Mouse (Mus musculus) neural tube, embryonic 15.5 days (tissue): ENCODE data around the gene Filip1l. TPM values are rescaled to one million over a fixed set of nuclear protein-coding genes. Genes with fewer than 3 reads are reported as not detected.

Experiments
- ATAC-seq: fragments of 200-750 bp; cut with Nextera tagmentation; 2 replicates; pipeline ENCODE4 v1.8.0; 2017; ENCODE audit warnings: mild to moderate bottlenecking, moderate TSS enrichment, moderate library complexity; ENCODE audit not compliant: low FRiP score
- H3K27ac ChIP-seq: fragments of 300-500 bp; sonication (generic); replicated peaks from 2 replicates; pipeline ENCODE4 v1.5.1; 2015; ENCODE audit warnings: mild to moderate bottlenecking, inconsistent platforms
- H3K27me3 ChIP-seq: fragments of 300-500 bp; sonication (generic); replicated peaks from 2 replicates; pipeline ENCODE4 v1.6.1; 2015; ENCODE audit warnings: inconsistent platforms
- H3K36me3 ChIP-seq: fragments of 300-500 bp; sonication (generic); 2 replicates; pipeline ENCODE4 v1.6.1; 2015; ENCODE audit warnings: inconsistent platforms
- H3K4me1 ChIP-seq: fragments of 300-500 bp; sonication (generic); 2 replicates; pipeline ENCODE4 v1.6.1; 2015; ENCODE audit warnings: inconsistent platforms
- H3K4me2 ChIP-seq: fragments of 300-500 bp; sonication (generic); 2 replicates; pipeline ENCODE4 v1.6.1; 2015; ENCODE audit warnings: inconsistent platforms, mild to moderate bottlenecking, moderate library complexity
- H3K4me3 ChIP-seq: fragments of 300-500 bp; sonication (generic); replicated peaks from 2 replicates; pipeline ENCODE4 v1.5.1; 2015; ENCODE audit warnings: mild to moderate bottlenecking, inconsistent platforms
- H3K9ac ChIP-seq: fragments of 300-500 bp; sonication (generic); replicated peaks from 2 replicates; pipeline ENCODE4 v1.6.1; 2015; ENCODE audit warnings: mild to moderate bottlenecking, inconsistent platforms
- H3K9me3 ChIP-seq: fragments of 300-500 bp; sonication (generic); replicated peaks from 2 replicates; pipeline ENCODE4 v1.6.1; 2016; ENCODE audit warnings: inconsistent platforms
- WGBS: fragments of 180-500 bp; shearing (Covaris S2); methylation state at CpG from one replicate; pipeline ENCODE4 v1.1.7; 2015; ENCODE audit warnings: mixed read lengths; 5-methylcytosine and 5-hydroxymethylcytosine counted together
- polyA plus RNA-seq: library from polyadenylated mRNA; unstranded; fragments of >200 nt; fragmentation: Nextera tagmentation; extraction: Ambion mirVana; gene quantifications from 2 replicates; pipeline ENCODE4 v1.2.1, GENCODE M21; 2015

The Filip1l gene
- polyA plus RNA-seq, 1 experiment from 2014 or later, result 3.3 TPM

GRCm38 (mm10) chr16:57402910-57403309 lies 50.0 kb downstream of the Filip1l start:
- no peak overlapping the region for H3K4me3 ChIP-seq
- no peak for ATAC-seq
- no peaks in the 10 kb centered on the region for H3K27me3 ChIP-seq
- H3K4me1 ChIP-seq, result no peaks in the 10 kb centered on the region
- no peak overlapping the region for H3K4me2 ChIP-seq
- H3K36me3 ChIP-seq, result no peaks in the 10 kb centered on the region
- H3K27ac ChIP-seq, result no peak overlapping the region
- WGBS, result 89% methylated on average over 4 of the region's 4 CpGs
- no peaks in the 10 kb centered on the region for H3K9me3 ChIP-seq
- H3K9ac ChIP-seq, result no peak overlapping the region

- no peak for ATAC-seq
- Histone ChIP-seq H3K9ac (no peak overlapping the region), H3K36me3 (no peaks in the 10 kb centered on the region), H3K4me1 (no peaks in the 10 kb centered on the region), H3K9me3 (no peaks in the 10 kb centered on the region), H3K4me3 (no peak overlapping the region), H3K27me3 (no peaks in the 10 kb centered on the region), H3K4me2 (no peak overlapping the region), H3K27ac (no peak overlapping the region)
- 85% methylated on average over 5 of the region's 5 CpGs for WGBS
These were observed 50.9 kb downstream of the Filip1l start for GRCm38 (mm10) chr16:57403825-57404224.

- H3K36me3 ChIP-seq, result no peaks in the 10 kb centered on the region
- 51% methylated on average over 4 of the region's 4 CpGs for WGBS
- no peak overlapping the region for H3K4me2 ChIP-seq
- H3K27me3 ChIP-seq, result no peaks in the 10 kb centered on the region
- H3K9me3 ChIP-seq, result no peaks in the 10 kb centered on the region
- no peak overlapping the region for H3K9ac ChIP-seq
- H3K4me3 ChIP-seq, result no peak overlapping the region
- no peaks in the 10 kb centered on the region for H3K4me1 ChIP-seq
- no peak for ATAC-seq
- no peak overlapping the region for H3K27ac ChIP-seq
These were observed 59.9 kb downstream of the Filip1l start for GRCm38 (mm10) chr16:57412766-57413165.

- H3K9ac ChIP-seq, result no peak overlapping the region
- 0 out of 2 replicates have a peak, but pooled peaks cover under 1% of the 10 kb centered on the region for H3K4me1 ChIP-seq
- WGBS, result 38% methylated on average over 2 of the region's 2 CpGs
- H3K4me2 ChIP-seq, result no peak overlapping the region
- H3K27me3 ChIP-seq, result no peaks in the 10 kb centered on the region
- no peak overlapping the region for H3K4me3 ChIP-seq
- no peak for ATAC-seq
- H3K27ac ChIP-seq, result no peak overlapping the region
- no peaks in the 10 kb centered on the region for H3K9me3 ChIP-seq
- H3K36me3 ChIP-seq, result no peaks in the 10 kb centered on the region
These were observed 63.2 kb downstream of the Filip1l start for GRCm38 (mm10) chr16:57416049-57416448.

- Histone ChIP-seq H3K4me2 (no peak overlapping the region), H3K4me1 (peaks cover 10% of the 10 kb centered on the region), H3K27me3 (no peaks in the 10 kb centered on the region), H3K27ac (no peak overlapping the region), H3K4me3 (no peak overlapping the region), H3K9ac (no peak overlapping the region), H3K36me3 (no peaks in the 10 kb centered on the region), H3K9me3 (no peaks in the 10 kb centered on the region)
- no peak for ATAC-seq
- WGBS, result 86% methylated on average over 9 of the region's 9 CpGs
These were observed 64.1 kb downstream of the Filip1l start for GRCm38 (mm10) chr16:57417017-57417416.

GRCm38 (mm10) chr16:57417955-57418354 lies 65.1 kb downstream of the Filip1l start:
- H3K4me1 ChIP-seq, result peaks cover 15% of the 10 kb centered on the region
- H3K9ac ChIP-seq, result no peak overlapping the region
- no peak for ATAC-seq
- H3K27me3 ChIP-seq, result no peaks in the 10 kb centered on the region
- no peak overlapping the region for H3K4me2 ChIP-seq
- no peak overlapping the region for H3K4me3 ChIP-seq
- H3K9me3 ChIP-seq, result no peaks in the 10 kb centered on the region
- no peak overlapping the region for H3K27ac ChIP-seq
- H3K36me3 ChIP-seq, result no peaks in the 10 kb centered on the region
- WGBS, result 91% methylated on average over 1 of the region's 1 CpGs

GRCm38 (mm10) chr16:57419332-57419731 lies 66.4 kb downstream of the Filip1l start:
- Histone ChIP-seq H3K4me2 (no peak overlapping the region), H3K9ac (no peak overlapping the region), H3K9me3 (no peaks in the 10 kb centered on the region), H3K4me1 (peaks cover 20% of the 10 kb centered on the region), H3K27me3 (no peaks in the 10 kb centered on the region), H3K36me3 (no peaks in the 10 kb centered on the region), H3K4me3 (no peak overlapping the region), H3K27ac (no peak overlapping the region)
- WGBS, result 80% methylated on average over 5 of the region's 5 CpGs
- ATAC-seq, result no peak

GRCm38 (mm10) chr16:57419881-57420280 lies 67.0 kb downstream of the Filip1l start:
- no peak for ATAC-seq
- H3K27me3 ChIP-seq, result no peaks in the 10 kb centered on the region
- no peak overlapping the region for H3K4me2 ChIP-seq
- WGBS, result 84% methylated on average over 5 of the region's 5 CpGs
- H3K27ac ChIP-seq, result no peak overlapping the region
- no peak overlapping the region for H3K4me3 ChIP-seq
- peaks cover 20% of the 10 kb centered on the region for H3K4me1 ChIP-seq
- H3K36me3 ChIP-seq, result no peaks in the 10 kb centered on the region
- H3K9me3 ChIP-seq, result no peaks in the 10 kb centered on the region
- H3K9ac ChIP-seq, result no peak overlapping the region

GRCm38 (mm10) chr16:57420773-57421556 lies 68.1 kb downstream of the Filip1l start:
- no peak overlapping the region for H3K4me2 ChIP-seq
- peaks cover 25% of the 10 kb centered on the region for H3K4me1 ChIP-seq
- H3K36me3 ChIP-seq, result no peaks in the 10 kb centered on the region
- no peak overlapping the region for H3K4me3 ChIP-seq
- H3K27ac ChIP-seq, result peak overlapping the region; percentile 39; the same call in 1 of the 2 replicates
- ATAC-seq, result no peak
- no peaks in the 10 kb centered on the region for H3K9me3 ChIP-seq
- WGBS, result 32% methylated on average over 8 of the region's 8 CpGs
- H3K27me3 ChIP-seq, result no peaks in the 10 kb centered on the region
- no peak overlapping the region for H3K9ac ChIP-seq

GRCm38 (mm10) chr16:57421680-57422417 lies 69.0 kb downstream of the Filip1l start:
- peak; percentile 76 for ATAC-seq
- H3K27ac ChIP-seq, result peak overlapping the region; percentile 39; the same call in 1 of the 2 replicates
- H3K9me3 ChIP-seq, result no peaks in the 10 kb centered on the region
- no peak overlapping the region; the same call in 1 of the 2 replicates for H3K4me2 ChIP-seq
- H3K36me3 ChIP-seq, result no peaks in the 10 kb centered on the region
- H3K4me3 ChIP-seq, result no peak overlapping the region
- H3K9ac ChIP-seq, result no peak overlapping the region
- H3K4me1 ChIP-seq, result peaks cover 25% of the 10 kb centered on the region
- H3K27me3 ChIP-seq, result no peaks in the 10 kb centered on the region
- 39% methylated on average over 7 of the region's 7 CpGs for WGBS

GRCm38 (mm10) chr16:57423001-57423800 lies 70.3 kb downstream of the Filip1l start:
- H3K27ac ChIP-seq, result no peak overlapping the region
- H3K9ac ChIP-seq, result no peak overlapping the region
- no peak overlapping the region for H3K4me3 ChIP-seq
- no peak overlapping the region for H3K4me2 ChIP-seq
- no peaks in the 10 kb centered on the region for H3K36me3 ChIP-seq
- no peak for ATAC-seq
- H3K9me3 ChIP-seq, result no peaks in the 10 kb centered on the region
- 54% methylated on average over 6 of the region's 6 CpGs for WGBS
- no peaks in the 10 kb centered on the region for H3K27me3 ChIP-seq
- H3K4me1 ChIP-seq, result peaks cover 28% of the 10 kb centered on the region
